Mouse (Mus musculus) adrenal gland, postnatal 4 days (tissue): ENCODE measurements around the gene Galnt18. TPM values are rescaled to one million over a fixed set of nuclear protein-coding genes. Genes with fewer than 3 reads are reported as not detected.

Experiments
- DNase-seq, 2 experiments: peaks; one replicate each; pipeline ENCODE4 v3.0.0; 2021 to 2022; ENCODE audit warnings: low spot score in 2 of 2, mixed read lengths in 2 of 2
- total RNA-seq, 2 experiments: library from RNA; stranded (reverse); gene quantifications; 2 replicates each; pipeline ENCODE4 v1.2.3; 2021

Galnt18 gene
- total RNA-seq, 2 experiments from 2014 or later = 27.9 to 33.5 TPM

DNA sequence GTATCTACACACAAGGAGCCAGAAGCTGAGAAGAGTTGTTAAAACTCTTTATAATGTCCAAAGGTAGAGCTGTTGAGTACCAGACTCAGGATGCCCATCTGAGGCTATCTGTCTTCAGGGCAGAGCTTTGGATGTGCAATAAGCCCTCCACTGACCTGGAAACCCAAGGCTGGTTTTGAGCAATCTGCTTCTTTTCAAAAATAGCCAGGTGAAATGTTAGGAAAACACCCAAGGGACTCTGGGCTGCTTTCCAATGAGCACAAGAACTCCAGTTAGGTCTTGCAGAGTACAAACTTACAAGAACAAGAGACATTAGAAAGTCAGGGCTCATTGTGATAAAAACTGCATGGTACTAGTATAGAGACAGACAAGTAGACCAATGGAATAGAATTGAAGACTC lies 135.4 kb downstream of the Galnt18 start:
- DNase-seq = no peak

DNA sequence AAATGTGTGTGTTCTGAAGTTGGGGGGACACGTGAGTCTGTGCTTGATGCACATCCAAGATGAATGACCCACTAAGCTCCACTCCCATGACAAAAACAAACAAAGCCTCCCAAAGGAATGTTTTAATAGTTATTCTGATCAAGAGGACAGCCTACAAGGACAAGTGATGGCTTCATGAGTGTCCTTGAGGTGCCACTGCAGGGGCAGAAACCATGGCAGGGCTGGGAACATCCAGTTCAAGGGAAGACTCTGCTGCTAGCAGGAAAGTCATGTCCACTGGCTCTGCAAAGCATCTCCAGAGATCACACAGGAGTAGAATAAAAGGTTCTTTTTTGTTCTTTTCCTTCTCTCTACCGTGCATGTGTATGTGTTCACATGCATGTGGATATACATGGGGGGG lies 140.9 kb downstream of the Galnt18 start:
- DNase-seq = no peak

DNA sequence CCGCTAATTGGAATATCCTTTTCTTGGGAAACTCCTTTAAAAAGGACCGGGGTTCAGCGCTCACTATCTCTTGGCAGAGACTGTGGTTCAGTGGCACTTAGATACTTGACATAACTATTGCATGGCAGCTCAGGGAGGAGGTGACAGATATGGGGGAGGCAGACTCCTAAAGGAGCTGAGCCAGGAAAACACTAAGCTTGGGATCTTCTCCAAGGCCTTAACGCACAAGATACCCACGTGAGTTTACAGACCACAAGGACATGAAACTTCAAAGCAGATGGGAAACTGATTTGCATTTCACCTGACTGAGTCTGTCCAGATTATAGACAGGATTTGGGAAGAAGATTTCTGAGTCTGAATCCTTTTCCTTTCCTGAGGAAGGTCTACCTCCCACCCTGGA lies 141.3 kb downstream of the Galnt18 start:
- no peak for DNase-seq

DNA sequence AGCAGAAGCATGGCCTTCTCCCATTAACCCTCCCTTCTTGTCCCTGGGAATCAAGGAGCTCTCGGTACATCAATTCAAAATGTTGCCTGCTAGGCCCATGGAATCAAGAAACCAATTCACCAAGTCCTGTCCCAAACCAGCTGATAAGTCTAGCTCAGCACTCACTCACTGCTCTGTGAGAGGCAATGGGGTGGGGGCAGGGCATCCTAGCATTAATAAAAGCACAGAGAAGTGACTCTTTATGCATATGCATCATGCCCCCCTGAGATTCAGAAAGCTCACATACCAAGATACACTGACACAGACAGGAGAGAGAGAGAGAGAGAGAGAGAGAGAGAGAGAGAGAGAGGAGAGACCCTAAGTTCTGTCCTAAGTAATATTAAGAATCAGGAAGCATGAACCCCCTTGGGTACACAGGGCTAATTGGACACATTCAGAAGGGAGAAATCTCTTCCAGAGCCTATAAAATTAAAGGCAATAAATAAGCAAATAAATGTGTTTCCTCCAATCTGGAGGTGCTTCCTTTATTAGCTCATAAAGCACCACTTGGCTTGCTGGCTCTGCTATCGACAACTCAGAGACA lies 141.8 kb downstream of the Galnt18 start:
- no peak for DNase-seq

DNA sequence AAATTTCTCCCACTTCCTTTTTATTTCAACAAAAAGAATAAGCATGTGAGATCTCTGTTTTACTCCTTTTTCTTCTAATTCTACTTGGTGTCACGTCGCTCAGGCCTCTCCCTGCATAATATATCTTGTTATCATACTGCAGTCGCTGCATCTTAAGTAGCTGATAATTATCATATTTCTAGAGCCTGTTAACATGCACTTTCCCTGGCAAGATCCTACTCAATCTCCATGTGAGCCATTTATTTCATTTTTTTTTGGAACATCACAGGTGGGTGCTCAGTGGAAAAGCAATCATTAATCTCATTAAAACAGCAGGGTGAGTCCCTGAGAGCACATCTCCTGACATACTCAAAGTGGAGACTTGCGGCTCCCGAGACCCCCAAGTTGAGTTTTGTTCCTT lies 143.3 kb downstream of the Galnt18 start:
- DNase-seq = no peak

DNA sequence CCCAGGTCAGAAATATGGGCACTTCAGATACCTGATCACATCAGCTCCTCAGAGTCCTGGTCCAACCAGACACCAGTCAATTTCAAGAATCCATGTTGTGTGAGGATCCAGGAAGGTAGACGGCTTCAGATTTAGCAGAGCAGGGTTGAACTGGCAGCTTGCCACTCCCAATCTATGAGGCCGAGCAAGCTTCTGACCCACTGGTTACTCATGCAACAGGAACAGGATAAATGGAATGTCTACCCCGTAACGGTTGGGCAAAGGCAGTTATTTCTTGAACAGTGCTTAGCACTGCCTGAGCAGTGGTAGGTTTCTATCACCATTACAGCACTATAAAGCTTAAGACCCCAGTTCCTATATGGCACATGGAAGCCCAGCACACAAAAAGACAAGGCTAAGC lies 148.5 kb downstream of the Galnt18 start:
- DNase-seq = no peak

DNA sequence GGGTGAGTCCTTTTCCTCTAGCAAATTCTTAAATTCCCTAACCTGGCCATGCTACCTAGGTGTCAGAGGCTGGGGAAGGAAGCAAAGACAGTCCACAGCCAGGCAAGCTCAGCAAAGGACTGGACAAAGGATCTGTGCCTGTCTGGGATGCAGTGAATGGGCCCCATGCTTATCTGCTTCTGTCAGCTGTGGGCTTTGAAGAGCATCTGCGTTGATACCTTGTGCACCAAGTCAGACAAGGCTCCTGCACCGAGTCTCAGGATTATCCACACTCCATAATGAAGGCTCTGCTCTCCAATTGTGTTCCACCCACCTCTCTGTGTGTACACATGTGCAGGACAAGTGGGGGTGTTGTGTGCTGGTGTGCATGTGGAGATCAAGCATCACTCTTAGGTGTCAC lies 153.5 kb downstream of the Galnt18 start:
- DNase-seq = no peak

DNA sequence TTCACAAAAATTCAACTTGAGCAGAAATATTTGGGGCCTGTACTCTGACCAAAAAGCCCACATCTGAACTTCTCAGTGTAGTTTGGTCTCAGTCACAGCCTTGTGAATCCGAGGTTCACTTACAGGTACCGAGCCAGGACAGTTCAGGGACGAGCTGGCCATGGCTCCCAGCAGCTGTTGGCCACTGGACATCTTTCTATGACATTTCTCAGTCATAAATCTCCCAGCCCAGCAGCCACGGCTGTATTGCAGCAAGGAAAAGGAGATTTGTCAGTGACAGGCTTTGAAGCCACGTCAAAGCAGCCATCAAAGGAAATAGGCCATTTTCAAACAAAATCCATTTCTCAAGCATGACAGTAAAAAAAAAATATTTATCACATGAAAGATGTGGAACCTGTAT lies 154.0 kb downstream of the Galnt18 start:
- DNase-seq = no peak

DNA sequence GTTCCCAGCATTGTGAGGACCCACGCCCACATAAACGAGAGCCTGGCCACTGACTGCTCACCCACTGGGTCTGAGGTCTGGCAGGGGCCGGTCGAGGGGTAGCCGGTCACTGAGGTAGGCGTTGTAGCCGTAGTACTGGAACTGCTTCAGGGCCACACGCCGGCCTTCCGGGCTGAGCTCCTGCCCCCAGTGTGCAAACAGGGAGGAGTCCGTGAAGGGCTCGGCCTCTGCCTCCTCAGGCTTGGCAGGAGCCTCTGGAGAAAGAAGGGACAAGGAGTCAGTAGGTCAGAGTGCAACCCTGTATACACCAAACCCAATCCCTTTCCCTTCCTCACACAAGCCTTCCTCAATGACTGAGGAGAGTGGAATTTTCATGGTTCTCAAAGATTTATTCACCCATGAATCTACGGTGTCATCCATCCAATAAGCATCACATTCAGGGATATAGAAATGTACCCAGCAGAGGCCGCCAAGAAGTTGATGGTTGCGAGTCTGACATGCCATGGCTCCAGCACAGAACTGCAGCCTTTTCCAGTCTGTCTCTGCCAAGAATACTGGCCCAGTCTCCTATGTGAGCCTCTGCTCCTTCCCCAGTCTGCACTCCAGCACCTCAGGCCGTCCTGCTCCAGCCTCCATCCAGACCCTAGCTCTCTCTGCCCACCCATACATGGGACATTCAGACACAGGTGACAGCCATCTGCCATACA lies 163.4 kb downstream of the Galnt18 start:
- peak; percentile 6 to 30 for DNase-seq

DNA sequence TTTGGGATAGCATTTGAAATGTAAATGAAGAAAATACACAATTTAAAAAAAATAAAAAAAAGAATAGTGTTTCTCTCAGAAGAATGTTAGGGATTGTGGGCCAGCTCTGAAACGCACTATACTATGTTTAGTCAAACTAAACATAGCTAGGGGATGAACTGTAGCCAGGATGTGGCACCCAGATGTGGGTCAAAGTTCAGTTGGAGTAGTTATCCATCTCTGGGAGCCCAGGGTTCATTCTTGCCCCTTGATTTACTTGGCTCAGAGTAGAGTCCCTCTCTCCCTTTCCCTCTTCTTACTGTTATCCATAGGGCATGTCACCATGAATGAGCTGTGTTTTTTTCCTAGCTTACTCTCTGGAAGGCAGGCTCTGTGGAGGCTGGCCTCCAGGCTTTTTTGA lies 165.3 kb downstream of the Galnt18 start:
- no peak for DNase-seq

DNA sequence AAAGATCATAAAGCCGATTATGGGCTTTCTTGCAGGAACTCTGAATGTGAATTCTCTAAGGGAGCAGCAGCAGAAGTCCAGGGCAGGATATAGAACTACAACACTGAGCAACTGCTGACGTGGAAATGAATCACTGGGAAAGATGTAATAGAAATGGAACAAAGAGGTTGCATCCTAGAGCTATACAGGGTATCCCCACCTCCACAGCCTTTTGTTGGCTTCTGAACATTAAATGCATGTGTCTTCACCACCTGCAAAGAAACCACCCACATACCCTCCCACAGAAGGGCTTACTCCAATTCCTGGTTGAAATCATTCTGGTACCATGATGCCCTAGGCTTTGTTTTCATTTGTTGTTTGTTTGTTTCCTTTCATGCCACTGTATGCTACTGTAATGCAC lies 172.3 kb downstream of the Galnt18 start:
- no peak for DNase-seq

DNA sequence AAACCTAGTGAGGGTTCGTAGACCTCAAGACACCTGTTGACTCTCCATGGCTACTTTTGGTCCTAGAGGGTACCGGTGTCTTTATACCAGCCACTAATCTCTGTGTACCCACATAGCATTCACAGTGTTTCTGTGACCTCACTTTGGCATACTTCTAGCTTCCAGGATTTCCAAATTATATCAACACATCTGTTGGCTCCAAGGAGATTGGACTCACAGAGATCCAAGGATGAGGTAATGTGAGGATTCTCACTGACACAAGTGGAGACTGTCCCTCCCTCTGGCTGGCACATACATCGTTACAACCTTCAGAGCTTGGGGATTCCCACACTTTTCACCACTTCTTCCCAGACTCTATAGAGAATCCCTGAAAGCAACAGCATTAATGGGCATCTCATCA lies 173.7 kb downstream of the Galnt18 start:
- DNase-seq = no peak

DNA sequence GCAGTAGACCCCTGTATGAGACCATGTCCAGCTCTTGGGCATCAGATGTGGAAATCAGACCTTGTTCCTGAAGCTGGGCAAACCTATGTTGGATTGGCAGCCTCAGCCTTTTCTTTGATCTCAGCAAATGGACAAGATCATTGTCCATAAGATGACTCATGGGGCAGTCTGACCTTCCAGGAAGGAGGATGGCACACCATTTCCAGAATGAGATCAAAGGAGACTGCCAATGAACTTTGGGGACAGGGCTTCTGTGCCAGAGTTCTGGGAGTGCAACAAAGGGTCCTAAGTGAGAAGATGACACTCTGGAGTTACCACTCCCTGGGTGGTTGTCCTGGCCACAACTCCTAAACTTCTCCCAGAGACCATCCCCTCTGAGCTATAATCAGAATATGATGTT lies 174.1 kb downstream of the Galnt18 start:
- no peak for DNase-seq

DNA sequence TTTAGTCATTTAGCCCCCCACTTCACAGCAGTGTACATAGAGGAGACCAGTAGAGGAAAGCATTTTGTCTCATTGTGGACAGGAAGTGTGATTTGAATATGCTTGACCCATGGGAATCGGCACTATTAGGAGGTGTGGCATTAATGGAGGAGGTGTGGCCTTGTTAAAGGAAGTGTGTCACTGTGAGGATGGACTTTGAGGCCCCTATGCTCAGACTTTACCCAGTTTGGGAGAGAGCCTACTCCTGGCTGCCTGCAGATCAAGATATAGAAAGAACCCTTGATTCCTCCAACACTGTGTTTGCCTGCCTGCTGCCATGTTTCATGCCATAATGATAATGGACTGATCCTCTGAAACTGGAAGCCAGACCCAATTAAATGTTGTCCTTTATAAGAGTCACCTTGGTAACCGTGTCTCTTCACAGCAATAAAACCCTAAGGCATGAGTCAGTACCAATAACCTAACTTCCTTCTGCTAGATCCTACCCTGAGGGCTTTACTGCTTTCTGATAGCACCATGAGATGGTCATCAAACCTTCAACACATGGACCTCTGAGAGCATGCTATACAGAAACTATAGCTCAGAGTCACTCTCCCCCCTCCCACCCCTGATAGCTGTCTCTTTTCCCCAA lies 175.1 kb downstream of the Galnt18 start:
- DNase-seq = no peak

DNA sequence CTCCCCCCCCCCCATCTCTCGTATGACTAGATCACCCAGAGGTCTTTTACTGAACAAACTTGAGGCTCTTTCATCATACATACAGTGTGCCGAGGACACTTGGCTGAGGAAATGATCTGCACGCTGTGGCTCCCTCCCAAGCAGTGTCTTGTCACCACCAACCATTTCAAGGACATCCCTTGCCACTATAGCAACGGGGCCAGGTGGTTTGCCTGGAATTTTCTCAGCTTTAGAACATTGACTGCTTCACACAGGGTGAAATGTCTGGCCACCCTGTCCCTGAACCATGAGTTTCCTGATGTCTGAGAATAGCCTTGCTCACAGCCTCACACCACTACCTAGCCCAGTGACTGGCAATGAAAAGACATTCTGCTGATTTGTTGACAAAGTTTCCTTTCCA lies 176.6 kb downstream of the Galnt18 start:
- DNase-seq = no peak

DNA sequence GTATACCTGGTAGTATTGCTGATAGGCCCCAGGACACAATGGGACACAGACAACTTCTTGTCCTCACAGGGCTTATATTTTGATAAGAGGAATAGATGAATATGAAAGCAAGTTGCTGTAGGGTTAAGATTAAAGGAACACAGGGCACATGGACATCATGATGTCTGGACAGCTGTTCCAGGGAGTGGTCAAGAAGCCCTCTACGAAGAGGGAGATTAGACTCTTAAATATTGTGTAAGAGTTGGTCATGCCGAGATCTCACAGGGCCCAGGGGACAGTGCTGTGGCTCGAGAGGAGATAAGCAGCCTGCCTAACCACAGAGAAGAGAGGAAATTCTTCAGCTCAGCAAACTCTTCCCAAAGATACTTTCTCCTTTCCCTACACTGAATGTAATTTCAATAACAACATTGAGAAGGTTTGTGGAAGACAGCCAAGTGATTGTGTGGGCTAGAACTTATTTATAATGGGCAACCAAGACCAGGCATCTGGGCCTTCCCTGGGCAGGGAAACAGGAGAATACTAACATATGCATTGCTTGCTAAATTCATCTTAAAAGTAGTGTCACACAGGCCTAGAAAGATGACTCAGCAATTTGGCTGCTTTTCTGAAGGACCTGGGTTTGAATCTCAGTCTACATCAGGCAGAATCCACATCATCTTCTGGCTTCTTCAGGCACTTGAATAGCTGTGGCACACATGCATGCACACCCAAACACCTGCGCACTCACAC lies 178.3 kb downstream of the Galnt18 start:
- DNase-seq = no peak

DNA sequence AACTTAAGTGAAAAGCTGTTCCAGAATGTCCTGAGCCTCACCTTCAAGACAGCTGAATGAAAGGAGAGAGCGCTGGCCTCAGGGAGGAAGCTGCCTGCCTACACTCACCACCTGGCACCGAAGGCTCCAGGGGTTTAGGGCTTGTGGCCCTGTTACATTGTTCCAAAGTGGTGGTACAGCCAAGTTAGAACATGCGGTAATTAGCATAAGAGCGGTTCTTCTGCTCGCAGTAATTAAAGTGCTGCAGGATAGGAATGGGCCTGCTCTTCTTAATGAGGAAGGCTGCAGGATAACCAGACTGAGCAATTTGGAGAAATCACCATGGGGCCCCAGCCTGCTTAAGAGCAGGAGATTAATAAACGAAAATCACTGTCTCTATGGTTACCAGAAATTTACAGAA lies 179.0 kb downstream of the Galnt18 start:
- no peak for DNase-seq

DNA sequence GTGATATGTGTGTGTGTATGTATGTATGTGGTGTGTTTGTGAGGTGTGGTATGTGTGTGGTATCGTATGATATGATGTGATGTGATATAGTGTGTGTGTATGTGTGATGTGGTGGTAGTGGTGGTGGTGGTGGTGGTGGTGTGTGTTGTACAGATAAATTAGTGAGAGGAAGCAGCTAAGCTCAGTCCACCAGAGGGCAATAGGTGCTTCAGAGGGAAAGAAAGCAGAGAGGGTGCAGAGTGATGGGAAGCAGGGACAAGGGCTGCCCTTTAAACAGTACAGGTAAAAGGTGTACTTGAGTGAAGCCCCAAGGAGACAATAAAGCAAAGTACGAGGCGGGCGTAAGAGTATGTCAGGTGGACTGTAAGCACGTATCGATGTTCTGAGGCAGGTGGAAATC lies 186.1 kb downstream of the Galnt18 start:
- no peak for DNase-seq

DNA sequence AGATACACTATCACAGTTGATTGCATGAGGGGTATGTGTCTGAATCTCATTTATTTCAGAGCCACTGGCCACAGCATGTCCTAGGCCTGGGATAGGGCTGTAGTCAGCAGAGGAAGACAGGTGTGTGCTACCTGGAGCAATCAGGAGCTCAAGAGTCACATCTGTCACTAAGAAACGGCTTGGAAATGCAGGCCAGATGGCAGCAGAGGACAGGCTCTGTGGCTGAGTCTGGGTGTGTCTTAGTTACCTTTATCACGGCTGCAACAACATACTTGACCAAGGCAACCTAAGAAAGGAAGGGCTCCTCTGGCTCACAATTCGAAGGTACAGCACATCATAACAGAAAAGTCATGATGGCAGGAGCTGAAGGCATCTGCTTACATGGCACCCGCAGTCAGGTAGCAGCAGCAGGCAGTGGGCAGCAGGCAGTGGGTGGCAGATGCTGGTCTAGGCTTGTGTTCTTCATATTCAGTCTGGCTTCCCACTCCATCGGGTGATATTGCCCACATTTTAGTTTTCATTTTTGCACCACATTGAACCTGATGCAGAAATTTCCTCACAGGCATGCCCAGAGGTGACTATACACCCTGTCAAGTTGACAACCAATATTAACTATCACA lies 190.2 kb downstream of the Galnt18 start:
- DNase-seq = no peak

DNA sequence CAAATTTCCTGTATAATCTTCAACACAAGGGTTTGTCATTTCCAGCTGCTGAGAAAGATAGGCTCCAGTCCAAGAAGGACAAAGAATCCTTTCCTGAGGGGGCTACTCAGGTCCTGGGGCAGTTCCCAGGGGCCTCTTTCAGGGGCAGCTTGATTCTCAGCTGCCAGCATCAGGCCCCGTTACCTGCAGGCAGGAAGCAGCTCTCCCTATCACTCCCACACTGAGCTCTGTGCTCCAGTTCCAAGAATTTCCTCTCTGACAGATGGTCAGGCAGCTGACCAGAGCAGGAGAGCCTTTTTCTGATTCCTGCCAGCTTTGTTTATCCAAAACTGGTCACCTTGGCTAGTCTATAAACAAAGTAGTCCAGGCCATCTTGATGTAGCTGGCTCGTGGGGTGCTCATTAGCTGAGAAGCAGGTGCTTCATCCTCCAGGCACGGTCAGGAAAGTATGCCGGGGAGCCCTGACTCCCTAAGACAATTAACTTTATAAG lies 191.4 kb downstream of the Galnt18 start:
- no peak for DNase-seq

DNA sequence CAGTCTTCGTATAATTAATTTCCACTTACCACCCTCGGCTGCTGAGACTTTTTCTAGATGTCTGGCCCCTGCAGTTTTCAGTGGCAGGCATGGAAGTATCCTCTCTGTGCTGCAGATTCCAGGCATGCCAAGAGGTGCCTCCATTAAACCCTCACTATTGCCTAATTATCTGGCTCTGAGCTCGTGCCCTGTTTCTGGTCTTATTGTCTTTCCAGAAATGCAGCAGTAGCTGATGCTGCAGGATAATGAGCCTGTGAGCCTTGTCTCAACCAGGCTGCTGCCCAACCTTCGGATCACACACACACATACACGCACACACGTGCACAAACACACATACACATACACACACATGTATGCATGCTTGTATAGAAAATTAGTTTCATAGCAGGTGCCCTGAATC lies 199.2 kb downstream of the Galnt18 start:
- no peak for DNase-seq

DNA sequence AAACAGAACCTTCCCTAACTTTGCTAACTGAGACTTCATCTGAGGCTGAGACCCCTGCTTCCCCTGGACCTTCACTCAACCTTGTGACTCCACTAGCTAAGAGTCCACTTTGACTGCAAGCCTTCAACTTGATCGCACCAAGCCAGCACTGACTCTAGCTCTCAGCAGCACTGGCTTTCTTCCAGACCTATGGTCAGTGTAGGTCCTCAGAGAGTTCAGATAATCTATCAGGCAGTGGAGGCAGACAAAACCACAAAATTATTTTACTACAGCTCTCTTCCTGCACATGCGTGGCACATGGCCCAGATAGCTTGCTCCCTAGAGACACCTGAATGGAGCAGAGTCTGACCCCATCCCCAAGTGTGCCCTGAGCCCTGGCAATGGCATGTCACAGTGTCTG lies 204.7 kb downstream of the Galnt18 start:
- DNase-seq = no peak
